Mouse (Mus musculus) Patski (cell line): ENCODE measurements around the gene Klk1b26. TPM values are rescaled to one million over a fixed set of nuclear protein-coding genes. Genes with fewer than 3 reads are reported as not detected.
"Not testable (repeated sequence)": the region's sequence is repeated elsewhere in the genome, so short reads cannot be mapped to it uniquely, and the experiment has no call there.

ENCODE experiments used
- ATAC-seq: fragments of 100-300 bp; one replicate; pipeline ENCODE4 v1.8.0; 2021
- CTCF ChIA-PET: fragments of 350-600 bp; sonication (Branson Sonifier 250); formaldehyde crosslinking; loops from one replicate; lab custom pipeline; 2022; ENCODE audit warnings: inconsistent platforms; lab: Charles Lee
- POLR2A ChIA-PET: fragments of 350-600 bp; sonication (Branson Sonifier 250); formaldehyde crosslinking; loops from one replicate; lab custom pipeline; 2022; ENCODE audit warnings: antibody characterized with exemption, inconsistent platforms; lab: Charles Lee
- DNase-seq: peaks from one replicate; pipeline ENCODE4 v3.0.0-alpha.2; 2011; ENCODE audit warnings: low read depth, low spot score
- H3K27me3 ChIP-seq: fragments of 371-371 bp; one replicate; pipeline ENCODE4 v1.5.1; 2021
- CTCF ChIP-seq: fragments of 100-300 bp; IDR thresholded peaks from one replicate; pipeline ENCODE4 v1.5.1; 2021
- in situ Hi-C: fragments of 300-500 bp; cut with MboI; formaldehyde crosslinking; loops from 3 replicates; pipeline ENCODE4 v1.11.1; 2018; ENCODE audit warnings: low pct_unique_long_range_greater_than_20kb, mixed read lengths
- polyA plus RNA-seq: library from polyadenylated mRNA; unstranded; gene quantifications from one replicate; pipeline ENCODE4 v1.2.3, GENCODE M21; 2021

The Klk1b26 gene
- polyA plus RNA-seq, result not detected

- POLR2A ChIA-PET, in situ Hi-C loops, H3K27me3 ChIP-seq, ATAC-seq, CTCF ChIA-PET, DNase-seq: not testable (repeated sequence)
These were observed at the start of gene Klk1b26 for GRCm38 (mm10) chr7:44011868-44012267. TSS of gene Klk1b26 (plus strand) at chr7:44012168.

GRCm38 (mm10) chr7:43966451-43966850, 45.5 kb upstream of the Klk1b26 start, which contains the start of gene Klk1b1:
TSS of gene Klk1b1 (plus strand) at chr7:43966751.
- CTCF ChIA-PET, result no interaction called here
- H3K27me3 ChIP-seq, result no peaks in the 10 kb centered on the region
- no peak for DNase-seq
- TF ChIP-seq CTCF, result no peak
- POLR2A ChIA-PET, result no interaction called here
- in situ Hi-C loops, result no loop called here
- ATAC-seq, result no peak

- no peak for TF ChIP-seq CTCF
- no peak for ATAC-seq
- ChIA-PET POLR2A (no interaction called here), CTCF (no interaction called here)
- DNase-seq, result no peak
- in situ Hi-C loops, result no loop called here
- H3K27me3 ChIP-seq, result no peaks in the 10 kb centered on the region
These were observed 44.9 kb upstream of the Klk1b26 start for GRCm38 (mm10) chr7:43967058-43967457.

GRCm38 (mm10) chr7:43967612-43968011, 44.4 kb upstream of the Klk1b26 start:
- ChIA-PET POLR2A (no interaction called here), CTCF (no interaction called here)
- ATAC-seq (no peak), DNase-seq (no peak)
- H3K27me3 ChIP-seq, result no peaks in the 10 kb centered on the region
- no peak for TF ChIP-seq CTCF
- in situ Hi-C loops, result no loop called here

- H3K27me3 ChIP-seq, in situ Hi-C loops, POLR2A ChIA-PET, DNase-seq, CTCF ChIA-PET, ATAC-seq: not testable (repeated sequence)
These were observed 36.2 kb upstream of the Klk1b26 start, which contains the start of gene Klk1b9 for GRCm38 (mm10) chr7:43975761-43976160. TSS of gene Klk1b9 (plus strand) at chr7:43976061.

- ChIA-PET CTCF (no interaction called here), POLR2A (no interaction called here)
- ATAC-seq, result no peak
- no peaks in the 10 kb centered on the region for H3K27me3 ChIP-seq
- no peak for DNase-seq
- TF ChIP-seq CTCF, result no peak
- in situ Hi-C loops, result no loop called here
These were observed 26.3 kb upstream of the Klk1b26 start for GRCm38 (mm10) chr7:43985657-43986056.

- ATAC-seq, result not testable (repeated sequence)
These were observed 17.1 kb upstream of the Klk1b26 start for GRCm38 (mm10) chr7:43994821-43995220.

GRCm38 (mm10) chr7:43995577-43995976, 16.4 kb upstream of the Klk1b26 start, which contains the start of gene Klk1b11:
TSS of gene Klk1b11 (plus strand) at chr7:43995877.
- in situ Hi-C loops, result not testable (repeated sequence)

More at GRCm38 (mm10) chr7:43994821-43995220, 17.1 kb upstream of the Klk1b26 start:
- POLR2A ChIA-PET, in situ Hi-C loops, CTCF ChIA-PET, DNase-seq, H3K27me3 ChIP-seq: not testable (repeated sequence)

GRCm38 (mm10) chr7:44004847-44005246, 7.1 kb upstream of the Klk1b26 start:
- DNase-seq, result no peak
- in situ Hi-C loops, result no loop called here
- TF ChIP-seq CTCF, result no peak
- H3K27me3 ChIP-seq, result no peaks in the 10 kb centered on the region
- ChIA-PET CTCF (no interaction called here), POLR2A (no interaction called here)
- no peak for ATAC-seq

More at GRCm38 (mm10) chr7:43995577-43995976, 16.4 kb upstream of the Klk1b26 start, which contains the start of gene Klk1b11:
- H3K27me3 ChIP-seq, ATAC-seq, POLR2A ChIA-PET, DNase-seq, CTCF ChIA-PET: not testable (repeated sequence)

- CTCF ChIA-PET, result not testable (repeated sequence)
These were observed 2.7 kb downstream of the Klk1b26 start for GRCm38 (mm10) chr7:44014666-44015065.

GRCm38 (mm10) chr7:44015071-44015470, 3.1 kb downstream of the Klk1b26 start:
- no peak for ATAC-seq
- POLR2A ChIA-PET, result no interaction called here

More at GRCm38 (mm10) chr7:44014666-44015065, 2.7 kb downstream of the Klk1b26 start:
- H3K27me3 ChIP-seq, ATAC-seq, POLR2A ChIA-PET, in situ Hi-C loops, DNase-seq: not testable (repeated sequence)

GRCm38 (mm10) chr7:44051990-44052389, 40.0 kb downstream of the Klk1b26 start, which contains the start of gene Klk1b27:
TSS of gene Klk1b27 (plus strand) at chr7:44052290.
- H3K27me3 ChIP-seq, ATAC-seq, POLR2A ChIA-PET, DNase-seq, CTCF ChIA-PET: not testable (repeated sequence)
- in situ Hi-C loops, result loop anchor here (10.0 kb wide), 1 partner anchor 143 kb away; the partner anchor contains the start of gene Klk1b3

More at GRCm38 (mm10) chr7:44015071-44015470, 3.1 kb downstream of the Klk1b26 start:
- no peak for TF ChIP-seq CTCF
- in situ Hi-C loops, result no loop called here
- CTCF ChIA-PET, result no interaction called here
- H3K27me3 ChIP-seq, result no peaks in the 10 kb centered on the region
- DNase-seq, result no peak

Other genes starting within 250 kb of the Klk1b26 start
- not detected for gene Klk12, start 243.3 kb upstream of the Klk1b26 start, polyA plus RNA-seq
- not detected for gene Klk11, start 237.6 kb upstream of the Klk1b26 start, polyA plus RNA-seq
- not detected for gene Klk10, start 231.1 kb upstream of the Klk1b26 start, polyA plus RNA-seq
- not detected for gene Klk9, start 220.3 kb upstream of the Klk1b26 start, polyA plus RNA-seq
- gene Klk8, start 214.6 kb upstream of the Klk1b26 start, polyA plus RNA-seq, result not detected
- not detected for gene Klk7, start 200.9 kb upstream of the Klk1b26 start, polyA plus RNA-seq
- not detected for gene Klk6, start 187.7 kb upstream of the Klk1b26 start, polyA plus RNA-seq
- gene Klk5, start 170.2 kb upstream of the Klk1b26 start, polyA plus RNA-seq, result not detected
- not detected for gene Klk4, start 131.0 kb upstream of the Klk1b26 start, polyA plus RNA-seq
- not detected for gene Klk15, start 78.4 kb upstream of the Klk1b26 start, polyA plus RNA-seq
- gene Klk1b8, start 61.5 kb upstream of the Klk1b26 start, polyA plus RNA-seq, result not detected
- gene Klk1b1, start 45.4 kb upstream of the Klk1b26 start, polyA plus RNA-seq, result not detected
- gene Klk1b9, start 36.1 kb upstream of the Klk1b26 start, polyA plus RNA-seq, result not detected
- gene Klk1b11, start 16.3 kb upstream of the Klk1b26 start, polyA plus RNA-seq, result not detected
- gene Klk1b27, start 40.1 kb downstream of the Klk1b26 start, polyA plus RNA-seq, result not detected
- not detected for gene Klk1b21, start 90.2 kb downstream of the Klk1b26 start, polyA plus RNA-seq
- gene Klk1b22, start 100.5 kb downstream of the Klk1b26 start, polyA plus RNA-seq, result not detected
- gene Klk1b16, start 124.6 kb downstream of the Klk1b26 start, polyA plus RNA-seq, result not detected
- not detected for gene Klk1b24, start 176.1 kb downstream of the Klk1b26 start, polyA plus RNA-seq
- gene Klk1b3, start 186.0 kb downstream of the Klk1b26 start, polyA plus RNA-seq, result not detected
- not detected for gene Klk1b4, start 195.3 kb downstream of the Klk1b26 start, polyA plus RNA-seq
- gene Klk1b5, start 203.8 kb downstream of the Klk1b26 start, polyA plus RNA-seq, result not detected
- gene Klk1, start 213.2 kb downstream of the Klk1b26 start, polyA plus RNA-seq, result not detected
- gene Gm36864, start 224.0 kb downstream of the Klk1b26 start, polyA plus RNA-seq, result not detected
- 0.23 TPM for gene 1700028J19Rik, start 234.5 kb downstream of the Klk1b26 start, polyA plus RNA-seq
- gene 2410002F23Rik, start 234.6 kb downstream of the Klk1b26 start, polyA plus RNA-seq, result 32.3 TPM
- not detected for gene Acp4, start 245.2 kb downstream of the Klk1b26 start, polyA plus RNA-seq
- not detected for gene Gm15517, start 249.3 kb downstream of the Klk1b26 start, polyA plus RNA-seq